Mouse (Mus musculus) neural tube, embryonic 15.5 days (tissue): ENCODE results near the gene Sh3rf3. TPM values are rescaled to one million over a fixed set of nuclear protein-coding genes. Genes with fewer than 3 reads are reported as not detected.

Experiments used
- ATAC-seq: fragments of 200-750 bp; cut with Nextera tagmentation; 2 replicates; pipeline ENCODE4 v1.8.0; 2017; ENCODE audit warnings: mild to moderate bottlenecking, moderate TSS enrichment, moderate library complexity; ENCODE audit not compliant: low FRiP score
- H3K27ac ChIP-seq: fragments of 300-500 bp; sonication (generic); replicated peaks from 2 replicates; pipeline ENCODE4 v1.5.1; 2015; ENCODE audit warnings: mild to moderate bottlenecking, inconsistent platforms
- H3K27me3 ChIP-seq: fragments of 300-500 bp; sonication (generic); replicated peaks from 2 replicates; pipeline ENCODE4 v1.6.1; 2015; ENCODE audit warnings: inconsistent platforms
- H3K36me3 ChIP-seq: fragments of 300-500 bp; sonication (generic); 2 replicates; pipeline ENCODE4 v1.6.1; 2015; ENCODE audit warnings: inconsistent platforms
- H3K4me1 ChIP-seq: fragments of 300-500 bp; sonication (generic); 2 replicates; pipeline ENCODE4 v1.6.1; 2015; ENCODE audit warnings: inconsistent platforms
- H3K4me2 ChIP-seq: fragments of 300-500 bp; sonication (generic); 2 replicates; pipeline ENCODE4 v1.6.1; 2015; ENCODE audit warnings: inconsistent platforms, mild to moderate bottlenecking, moderate library complexity
- H3K4me3 ChIP-seq: fragments of 300-500 bp; sonication (generic); replicated peaks from 2 replicates; pipeline ENCODE4 v1.5.1; 2015; ENCODE audit warnings: mild to moderate bottlenecking, inconsistent platforms
- H3K9ac ChIP-seq: fragments of 300-500 bp; sonication (generic); replicated peaks from 2 replicates; pipeline ENCODE4 v1.6.1; 2015; ENCODE audit warnings: mild to moderate bottlenecking, inconsistent platforms
- H3K9me3 ChIP-seq: fragments of 300-500 bp; sonication (generic); replicated peaks from 2 replicates; pipeline ENCODE4 v1.6.1; 2016; ENCODE audit warnings: inconsistent platforms
- WGBS: fragments of 180-500 bp; shearing (Covaris S2); methylation state at CpG from one replicate; pipeline ENCODE4 v1.1.7; 2015; ENCODE audit warnings: mixed read lengths; 5-methylcytosine and 5-hydroxymethylcytosine counted together
- polyA plus RNA-seq: library from polyadenylated mRNA; unstranded; fragments of >200 nt; fragmentation: Nextera tagmentation; extraction: Ambion mirVana; gene quantifications from 2 replicates; pipeline ENCODE4 v1.2.1, GENCODE M21; 2015

Gene Sh3rf3
- polyA plus RNA-seq, 1 experiment from 2014 or later: 3.3 TPM

GRCm38 (mm10) chr10:59013618-59014017 is 200.5 kb downstream of the Sh3rf3 start:
- Histone ChIP-seq H3K4me3 (no peak overlapping the region), H3K4me1 (no peaks in the 10 kb centered on the region), H3K27ac (no peak overlapping the region), H3K4me2 (no peak overlapping the region), H3K9me3 (no peaks in the 10 kb centered on the region), H3K36me3 (no peaks in the 10 kb centered on the region), H3K27me3 (no peaks in the 10 kb centered on the region), H3K9ac (no peak overlapping the region)
- no peak for ATAC-seq
- 63% methylated on average over 9 of the region's 9 CpGs for WGBS

GRCm38 (mm10) chr10:59019302-59019973 is 206.3 kb downstream of the Sh3rf3 start:
- H3K36me3 ChIP-seq: no peaks in the 10 kb centered on the region
- no peak for ATAC-seq

GRCm38 (mm10) chr10:59050434-59050833 is 237.3 kb downstream of the Sh3rf3 start:
- H3K9ac ChIP-seq: no peak overlapping the region
- no peak overlapping the region for H3K4me3 ChIP-seq
- no peaks in the 10 kb centered on the region for H3K9me3 ChIP-seq
- no peaks in the 10 kb centered on the region for H3K27me3 ChIP-seq
- H3K4me2 ChIP-seq: no peak overlapping the region
- 89% methylated on average over 4 of the region's 4 CpGs for WGBS
- H3K4me1 ChIP-seq: no peaks in the 10 kb centered on the region
- no peaks in the 10 kb centered on the region for H3K36me3 ChIP-seq
- ATAC-seq: no peak
- no peak overlapping the region for H3K27ac ChIP-seq

More at GRCm38 (mm10) chr10:59019302-59019973, 206.3 kb downstream of the Sh3rf3 start:
- WGBS: 61% methylated on average over 3 of the region's 3 CpGs
- H3K9me3 ChIP-seq: no peaks in the 10 kb centered on the region
- no peak overlapping the region for H3K27ac ChIP-seq
- H3K4me3 ChIP-seq: no peak overlapping the region
- H3K9ac ChIP-seq: no peak overlapping the region
- H3K4me2 ChIP-seq: no peak overlapping the region
- H3K4me1 ChIP-seq: no peaks in the 10 kb centered on the region
- no peaks in the 10 kb centered on the region for H3K27me3 ChIP-seq

- Histone ChIP-seq H3K9me3 (no peaks in the 10 kb centered on the region), H3K4me1 (no peaks in the 10 kb centered on the region), H3K36me3 (no peaks in the 10 kb centered on the region), H3K27ac (no peak overlapping the region), H3K9ac (no peak overlapping the region), H3K4me2 (no peak overlapping the region), H3K27me3 (no peaks in the 10 kb centered on the region), H3K4me3 (no peak overlapping the region)
- 35% methylated on average over 6 of the region's 6 CpGs for WGBS
- 0 out of 2 replicates have a peak, but pooled peaks have one; percentile 59 for ATAC-seq
Measured at GRCm38 (mm10) chr10:59056294-59056693, 243.1 kb downstream of the Sh3rf3 start.

- Histone ChIP-seq H3K4me3 (no peak overlapping the region), H3K4me2 (no peak overlapping the region), H3K9ac (no peak overlapping the region), H3K27me3 (no peaks in the 10 kb centered on the region), H3K9me3 (no peaks in the 10 kb centered on the region), H3K27ac (no peak overlapping the region), H3K36me3 (no peaks in the 10 kb centered on the region), H3K4me1 (no peaks in the 10 kb centered on the region)
- WGBS: 60% methylated on average over 6 of the region's 6 CpGs
- no peak for ATAC-seq
Measured at GRCm38 (mm10) chr10:59066804-59067203, 253.6 kb downstream of the Sh3rf3 start.

GRCm38 (mm10) chr10:59072827-59073226 is 259.7 kb downstream of the Sh3rf3 start:
- Histone ChIP-seq H3K4me3 (no peak overlapping the region), H3K27me3 (no peaks in the 10 kb centered on the region), H3K4me1 (peaks cover 3% of the 10 kb centered on the region; the same call in 1 of the 2 replicates), H3K9me3 (no peaks in the 10 kb centered on the region), H3K27ac (no peak overlapping the region), H3K4me2 (no peak overlapping the region), H3K9ac (no peak overlapping the region), H3K36me3 (no peaks in the 10 kb centered on the region)
- no peak for ATAC-seq
- 75% methylated on average over 4 of the region's 4 CpGs for WGBS

GRCm38 (mm10) chr10:59076681-59077080 is 263.5 kb downstream of the Sh3rf3 start:
- 86% methylated on average over 10 of the region's 10 CpGs for WGBS
- no peaks in the 10 kb centered on the region for H3K27me3 ChIP-seq
- H3K27ac ChIP-seq: no peak overlapping the region
- no peak overlapping the region for H3K4me2 ChIP-seq
- no peak for ATAC-seq
- H3K9me3 ChIP-seq: no peaks in the 10 kb centered on the region
- peaks cover 8% of the 10 kb centered on the region; the same call in 1 of the 2 replicates for H3K4me1 ChIP-seq
- no peak overlapping the region for H3K9ac ChIP-seq
- H3K4me3 ChIP-seq: no peak overlapping the region
- H3K36me3 ChIP-seq: no peaks in the 10 kb centered on the region

GRCm38 (mm10) chr10:59077909-59078308 is 264.8 kb downstream of the Sh3rf3 start:
- Histone ChIP-seq H3K27me3 (no peaks in the 10 kb centered on the region), H3K27ac (no peak overlapping the region), H3K4me3 (no peak overlapping the region), H3K4me1 (peaks cover 8% of the 10 kb centered on the region; the same call in 1 of the 2 replicates), H3K36me3 (no peaks in the 10 kb centered on the region), H3K9ac (no peak overlapping the region), H3K9me3 (no peaks in the 10 kb centered on the region), H3K4me2 (no peak overlapping the region)
- ATAC-seq: no peak; the same call in 1 of the 2 replicates
- WGBS: 53% methylated on average over 10 of the region's 10 CpGs

- H3K9ac ChIP-seq: no peak overlapping the region
- no peaks in the 10 kb centered on the region for H3K27me3 ChIP-seq
- H3K36me3 ChIP-seq: 0 out of 2 replicates have a peak, but pooled peaks cover 3% of the 10 kb centered on the region
- ATAC-seq: no peak
- H3K4me1 ChIP-seq: peaks cover 15% of the 10 kb centered on the region
- H3K4me3 ChIP-seq: no peak overlapping the region
- WGBS: 97% methylated on average over 5 of the region's 5 CpGs
- H3K4me2 ChIP-seq: no peak overlapping the region
- no peaks in the 10 kb centered on the region for H3K9me3 ChIP-seq
- H3K27ac ChIP-seq: no peak overlapping the region
Measured at GRCm38 (mm10) chr10:59085604-59086003, 272.4 kb downstream of the Sh3rf3 start.

- Histone ChIP-seq H3K27ac (no peak overlapping the region), H3K9me3 (no peaks in the 10 kb centered on the region), H3K9ac (no peak overlapping the region), H3K4me3 (no peak overlapping the region), H3K4me1 (peaks cover 24% of the 10 kb centered on the region), H3K27me3 (no peaks in the 10 kb centered on the region), H3K4me2 (no peak overlapping the region), H3K36me3 (0 out of 2 replicates have a peak, but pooled peaks cover 3% of the 10 kb centered on the region)
- WGBS: 94% methylated on average over 5 of the region's 5 CpGs
- no peak for ATAC-seq
Measured at GRCm38 (mm10) chr10:59086578-59086977, 273.4 kb downstream of the Sh3rf3 start.

GRCm38 (mm10) chr10:59089861-59090621 is 276.9 kb downstream of the Sh3rf3 start:
- Histone ChIP-seq H3K4me1 (peaks cover 29% of the 10 kb centered on the region), H3K36me3 (0 out of 2 replicates have a peak, but pooled peaks cover 3% of the 10 kb centered on the region), H3K4me2 (peak overlapping the region; percentile 11), H3K27ac (peak overlapping the region; percentile 72), H3K9me3 (no peaks in the 10 kb centered on the region), H3K4me3 (no peak overlapping the region), H3K9ac (no peak overlapping the region), H3K27me3 (no peaks in the 10 kb centered on the region)
- 34% methylated on average over 14 of the region's 14 CpGs for WGBS
- peak; percentile 91 for ATAC-seq

- Histone ChIP-seq H3K9ac (no peak overlapping the region), H3K36me3 (0 out of 2 replicates have a peak, but pooled peaks cover 3% of the 10 kb centered on the region), H3K9me3 (no peaks in the 10 kb centered on the region), H3K4me2 (peak overlapping the region; percentile 11), H3K27ac (peak overlapping the region; percentile 72), H3K27me3 (no peaks in the 10 kb centered on the region), H3K4me3 (no peak overlapping the region), H3K4me1 (peaks cover 29% of the 10 kb centered on the region)
- WGBS: 13% methylated on average over 7 of the region's 7 CpGs
- ATAC-seq: peak; percentile 68
Measured at GRCm38 (mm10) chr10:59090622-59090971, 277.4 kb downstream of the Sh3rf3 start.
